Mouse (Mus musculus) B cell, adult 67 days (primary cell): ENCODE data around the gene Cmtr1. TPM values are rescaled to one million over a fixed set of nuclear protein-coding genes. Genes with fewer than 3 reads are reported as not detected.

Source experiments
- total RNA-seq, 2 experiments: library from RNA; stranded (reverse); gene quantifications; 4 replicates each; pipeline ENCODE4 v1.2.4; 2023

Cmtr1 gene
- total RNA-seq = 100 to 1,000 TPM; 229 to 264 TPM

GRCm38 (mm10) chr17:29660076-29660761 lies at the start of gene Cmtr1:
Cmtr1 (plus strand) TSS chr17:29660595.

GRCm38 (mm10) chr17:29614115-29615023 lies 46.0 kb upstream of the Cmtr1 start, which contains the start of the genes Rnf8 and Gm28043:
Rnf8 (plus strand) TSS chr17:29614790.
Gm28043 (plus strand) TSS chr17:29614876.

GRCm38 (mm10) chr17:29716732-29717445 lies 56.5 kb downstream of the Cmtr1 start, which contains the start of gene Ccdc167:
Ccdc167 (minus strand) TSS chr17:29717044.

Other genes with a start within 250 kb of the Cmtr1 start
- 100 to 1,000 TPM; 157 to 170 TPM for gene Pim1, start 169.8 kb upstream of the Cmtr1 start, total RNA-seq
- gene Gm17657, start 111.0 kb upstream of the Cmtr1 start, total RNA-seq = not detected
- 10 to 100 TPM; 23.1 to 23.8 TPM for gene Tbc1d22b, start 110.8 kb upstream of the Cmtr1 start, total RNA-seq
- gene Tmem217, start 108.2 kb upstream of the Cmtr1 start, total RNA-seq = not detected
- 10 to 100 TPM; 52.1 to 59.8 TPM for gene Rnf8, start 45.8 kb upstream of the Cmtr1 start, total RNA-seq
- gene Gm28043, start 45.7 kb upstream of the Cmtr1 start, total RNA-seq = 10 to 100 TPM; 23.0 TPM
- gene Ccdc167, start 56.4 kb downstream of the Cmtr1 start, total RNA-seq = 10 to 100 TPM; 13.9 to 23.3 TPM